ENCODE assay signal across 12 mouse cellular contexts in genomic region chr11:77847599-77848128, GRCm38 (mm10). TPM values are rescaled to one million over a fixed set of nuclear protein-coding genes. Genes with fewer than 3 reads are reported as not detected.
DNase-seq lines count a peak whose midpoint lies in the region; ATAC-seq lines count a peak whose summit lies in the region.
"Had no signal": no experiment of that assay in that cellular context is flagged by ENCODE, and none has a peak within 500 bp of the region (broad histone marks: within the 10 kb centered on the region; RNA-seq: fewer than 3 reads in every experiment).

No protein-coding gene starts in this region.

- peaks cover 60% of the 10 kb centered on the region for H3K4me1 ChIP-seq in forebrain, embryonic 15.5 days
- H3K4me1 ChIP-seq in midbrain, embryonic 13.5 days (replicated peaks) = peaks cover 68% of the 10 kb centered on the region

- no peak overlapping the region for H3K4me3 ChIP-seq in forebrain, embryonic 15.5 days
- no peak overlapping the region for H3K4me3 ChIP-seq in midbrain, embryonic 13.5 days (replicated peaks)
- H3K4me3 ChIP-seq: erythroblast, embryonic 14.5 days had no signal

- 45% methylated on average over 9 of the region's 9 CpGs for WGBS in forebrain, embryonic 15.5 days
- WGBS in midbrain, embryonic 13.5 days = 51% methylated on average over 9 of the region's 9 CpGs

- peak overlapping the region; percentile 96 for H3K27ac ChIP-seq in forebrain, embryonic 15.5 days (replicated peaks)
- H3K27ac ChIP-seq in midbrain, embryonic 13.5 days = peak overlapping the region; percentile 72
- H3K27ac ChIP-seq: macrophage had no signal

- peak; percentile 60 for DNase-seq in brain, adult 2 months (ENCODE audit: low read depth, low spot score)
- peak; percentile 78 for DNase-seq in kidney, adult 11 months
- no peak for DNase-seq in MN1 (ENCODE audit: low spot score)
- DNase-seq in gastrocnemius, postnatal 14 days = no peak
- no peak for DNase-seq in layer of hippocampus, adult 8-10 months (ENCODE audit: low spot score in 2 of 2)
- DNase-seq: cerebellum, postnatal 10 days; gastrocnemius, postnatal 25 days had no signal

- H3K27me3 ChIP-seq in forebrain, embryonic 15.5 days = no peaks in the 10 kb centered on the region
- H3K27me3 ChIP-seq in midbrain, embryonic 13.5 days = 0 out of 2 replicates have a peak, but pooled peaks cover 16% of the 10 kb centered on the region

- ATAC-seq in forebrain, embryonic 15.5 days (replicated peaks) = no peak
- ATAC-seq in midbrain, embryonic 13.5 days = no peak
- ATAC-seq in CD4-positive, CD25-positive, alpha-beta regulatory T cell, adult 4 months = no peak

- intact Hi-C loops in gastrocnemius, postnatal 14 days (cut with DNase I; ENCODE audit: low total_unique reads) = no loop called here

- peaks cover 47% of the 10 kb centered on the region for H3K36me3 ChIP-seq in forebrain, embryonic 15.5 days
- peaks cover 79% of the 10 kb centered on the region for H3K36me3 ChIP-seq in midbrain, embryonic 13.5 days

- H3K9me3 ChIP-seq in forebrain, embryonic 15.5 days = no peaks in the 10 kb centered on the region
- H3K9me3 ChIP-seq in midbrain, embryonic 13.5 days = no peaks in the 10 kb centered on the region

- H3K9ac ChIP-seq in forebrain, embryonic 15.5 days (replicated peaks) = 0 out of 2 replicates have a peak overlapping the region, but pooled peaks have one; percentile 11
- no peak overlapping the region; the same call in 1 of the 2 replicates for H3K9ac ChIP-seq in midbrain, embryonic 13.5 days (replicated peaks)

- no peak overlapping the region for H3K4me2 ChIP-seq in forebrain, embryonic 15.5 days (replicated peaks)
- H3K4me2 ChIP-seq in midbrain, embryonic 13.5 days (replicated peaks) = no peak overlapping the region

RNA-seq across cellular contexts. Expression of gene Pipox, which starts 46.2 kb away (rescaled TPM):
- 10.2 and 11.2 TPM in 2 replicates for polyA plus RNA-seq in forebrain, embryonic 15.5 days (2015; fragmentation: Nextera tagmentation; extraction: Ambion mirVana)
- polyA plus RNA-seq in midbrain, embryonic 13.5 days (2015; fragmentation: Nextera tagmentation; extraction: Ambion mirVana) = 8.6 and 11.0 TPM in 2 replicates
- under 1 TPM in 1 of 2 experiments, not detected in 1; 0.94 TPM for total RNA-seq in gastrocnemius, postnatal 14 days (2021)
- polyA plus RNA-seq in CD4-positive, CD25-positive, alpha-beta regulatory T cell, adult 4 months (2017; shearing (Covaris generic)) = 1 to 10 TPM in 1 of 2 experiments, under 1 TPM in 1; 0.19 to 2.2 TPM
- 1 to 10 TPM; 1.8 to 3.4 (median 2.4) TPM for total RNA-seq in layer of hippocampus, adult 8-10 months (2022)
- polyA plus RNA-seq: erythroblast, embryonic 14.5 days; macrophage had no signal

Comparison
In these comparisons a context has a peak if more than half of its experiments do, and no peak if none do; other contexts are left out.
1. DNase-seq: peak in brain, adult 2 months (single experiment) and kidney, adult 11 months (single experiment); none in MN1 (single experiment), gastrocnemius, postnatal 14 days (single experiment) and layer of hippocampus, adult 8-10 months (0 of 2).